Mouse (Mus musculus): Measurements from ENCODE around the gene Gnpda2. TPM values are rescaled to one million over a fixed set of nuclear protein-coding genes. Genes with fewer than 3 reads are reported as not detected.

Gene Gnpda2
- polyA plus RNA-seq (2015; fragmentation: Nextera tagmentation; extraction: Ambion mirVana), result 6.0 and 6.5 TPM in 2 replicates

DNA sequence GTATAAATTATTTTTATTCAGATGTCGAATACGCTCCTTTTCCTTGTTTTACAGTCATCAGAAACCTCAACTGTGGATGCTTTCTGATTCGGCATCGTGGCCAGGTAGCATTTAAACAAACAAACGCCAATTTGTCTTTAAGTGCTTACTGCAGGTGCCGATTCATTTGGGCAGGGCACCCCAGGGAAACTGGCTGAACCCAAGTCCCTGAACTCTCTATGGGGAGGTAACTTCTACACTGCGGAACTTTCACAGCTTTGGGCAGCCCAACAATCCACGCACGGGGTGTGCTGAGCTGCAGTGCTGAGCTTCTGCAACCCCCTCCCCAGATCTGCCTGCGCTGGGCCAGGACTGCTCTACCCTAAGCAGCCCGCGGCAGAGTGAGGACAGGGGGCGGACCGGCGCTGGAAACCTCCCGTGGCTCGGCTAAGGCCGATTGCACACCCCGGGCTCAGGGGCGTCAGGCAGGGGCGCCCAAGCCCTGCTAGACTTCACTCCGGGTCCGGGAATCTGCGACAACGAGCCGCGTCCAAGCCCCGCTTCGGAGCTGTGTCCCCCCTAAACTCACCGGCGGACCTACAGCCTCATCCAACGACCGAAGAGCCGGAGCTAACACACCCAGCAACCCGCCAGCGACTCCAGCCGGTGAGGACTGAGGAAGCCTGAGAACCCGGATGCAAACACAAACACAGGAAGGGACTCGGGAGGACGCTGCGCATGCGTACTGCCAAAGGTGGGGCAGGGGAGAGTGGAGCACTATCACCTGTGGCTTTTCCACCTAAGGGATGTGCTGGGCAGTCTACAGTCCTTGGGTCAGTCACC lies at the start of gene Gnpda2:
Gnpda2 (minus strand) TSS at position 701 of the 822 bp plus-strand sequence.
- Histone ChIP-seq H3K36me3 (replicated peaks) (0 out of 2 replicates have a peak, but pooled peaks cover 4% of the 10 kb centered on the region), H3K9me3 (replicated peaks) (no peaks in the 10 kb centered on the region), H3K4me1 (replicated peaks) (peaks cover 7% of the 10 kb centered on the region), H3K27ac (replicated peaks) (0 out of 2 replicates have a peak within 1 kb of the TSS, but pooled peaks have one; percentile 14), H3K4me3 (replicated peaks) (peak within 1 kb of the TSS; percentile 72), H3K4me2 (peak within 1 kb of the TSS; percentile 82), H3K9ac (peak within 1 kb of the TSS; percentile 66), H3K27me3 (no peaks in the 10 kb centered on the region)
- WGBS (ENCODE audit: insufficient replicate concordance), result 3% methylated on average over 42 of the region's 42 CpGs
- ATAC-seq (ENCODE audit: insufficient read depth), result peak; percentile 92

GRCm38 (mm10) chr5:69634766-69635165 lies 42.6 kb upstream of the Gnpda2 start:
- ATAC-seq (ENCODE audit: insufficient read depth), result no peak

DNA sequence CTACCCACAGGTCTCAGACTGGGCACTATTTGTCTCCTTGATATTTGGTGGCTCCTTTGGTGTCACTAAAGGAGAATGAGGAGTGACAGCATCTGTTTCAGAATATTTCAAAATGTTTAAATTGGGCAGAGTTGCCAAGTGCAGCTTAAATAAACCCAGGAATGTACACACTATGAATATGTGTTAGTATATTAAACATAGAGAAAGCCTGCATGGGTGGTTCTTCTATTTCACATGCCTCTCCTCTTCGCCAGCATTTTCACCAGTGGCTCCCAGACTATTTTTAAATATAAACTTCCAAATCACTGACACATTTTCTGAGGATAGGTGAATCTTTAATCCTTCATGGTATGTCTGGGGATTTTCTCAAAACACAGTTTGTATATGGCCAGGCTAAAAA lies 28.8 kb upstream of the Gnpda2 start:
- ATAC-seq (ENCODE audit: insufficient read depth), result no peak
- Histone ChIP-seq H3K4me2 (no peak overlapping the region), H3K9me3 (replicated peaks) (no peaks in the 10 kb centered on the region)

More at GRCm38 (mm10) chr5:69634766-69635165, 42.6 kb upstream of the Gnpda2 start:
- Histone ChIP-seq H3K36me3 (replicated peaks) (no peaks in the 10 kb centered on the region), H3K4me1 (replicated peaks) (no peaks in the 10 kb centered on the region), H3K4me2 (no peak overlapping the region), H3K9ac (no peak overlapping the region), H3K9me3 (replicated peaks) (no peaks in the 10 kb centered on the region), H3K27me3 (no peaks in the 10 kb centered on the region), H3K27ac (replicated peaks) (no peak overlapping the region), H3K4me3 (replicated peaks) (no peak overlapping the region)
- 48% methylated on average over 4 of the region's 4 CpGs for WGBS (ENCODE audit: insufficient replicate concordance)

DNA sequence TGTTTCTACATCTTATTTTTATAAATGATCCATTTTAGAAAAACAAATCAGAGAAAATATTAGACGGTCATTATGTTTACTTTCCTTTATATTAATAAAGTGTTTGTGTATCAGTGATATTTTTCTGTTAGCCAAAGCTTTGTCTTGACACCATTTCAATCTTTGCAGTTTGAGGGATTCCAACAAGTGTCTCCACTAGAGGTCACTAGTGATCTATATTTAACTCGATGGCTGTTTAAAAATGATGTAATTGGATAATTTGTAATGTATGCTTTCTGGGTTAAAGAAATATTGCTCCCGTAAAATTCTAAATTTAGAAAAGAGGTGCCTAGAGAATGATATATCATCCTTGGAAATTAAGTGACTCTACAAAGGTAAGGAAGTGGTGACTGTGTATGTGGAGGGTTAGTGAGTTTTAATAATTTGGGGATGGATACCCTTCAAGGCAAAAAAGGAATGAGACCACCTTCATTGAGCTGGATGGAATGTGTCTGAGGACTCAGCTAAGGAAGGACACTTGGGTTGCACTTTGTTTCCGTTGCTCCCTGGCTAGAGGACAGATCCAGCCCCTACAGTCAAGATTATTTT lies 21.2 kb upstream of the Gnpda2 start:
- no peak for ATAC-seq (ENCODE audit: insufficient read depth)
- Histone ChIP-seq H3K9me3 (replicated peaks) (no peaks in the 10 kb centered on the region), H3K4me1 (replicated peaks) (no peaks in the 10 kb centered on the region), H3K9ac (no peak overlapping the region), H3K4me2 (no peak overlapping the region), H3K4me3 (replicated peaks) (no peak overlapping the region), H3K36me3 (replicated peaks) (no peaks in the 10 kb centered on the region), H3K27me3 (no peaks in the 10 kb centered on the region), H3K27ac (replicated peaks) (no peak overlapping the region)
- 14% methylated on average over 4 of the region's 4 CpGs for WGBS (ENCODE audit: insufficient replicate concordance)

More for the DNA sequence above, 28.8 kb upstream of the Gnpda2 start:
- Histone ChIP-seq H3K4me3 (replicated peaks) (no peak overlapping the region), H3K9ac (no peak overlapping the region), H3K4me1 (replicated peaks) (no peaks in the 10 kb centered on the region), H3K27me3 (no peaks in the 10 kb centered on the region), H3K36me3 (replicated peaks) (no peaks in the 10 kb centered on the region), H3K27ac (replicated peaks) (no peak overlapping the region)
- 42% methylated on average over 1 of the region's 1 CpGs for WGBS (ENCODE audit: insufficient replicate concordance)

- ATAC-seq (ENCODE audit: insufficient read depth), result no peak
These were observed 8.9 kb upstream of the Gnpda2 start for GRCm38 (mm10) chr5:69601027-69601426.

GRCm38 (mm10) chr5:69557404-69557935 lies 34.7 kb downstream of the Gnpda2 start:
- ATAC-seq (ENCODE audit: insufficient read depth), result 0 out of 2 replicates have a peak, but pooled peaks have one; percentile 3
- 4% methylated on average over 16 of the region's 16 CpGs for WGBS (ENCODE audit: insufficient replicate concordance)
- Histone ChIP-seq H3K27ac (replicated peaks) (peak overlapping the region; percentile 66), H3K36me3 (replicated peaks) (peaks cover 12% of the 10 kb centered on the region), H3K4me1 (replicated peaks) (peaks cover 11% of the 10 kb centered on the region; the same call in 1 of the 2 replicates), H3K4me2 (peak overlapping the region; percentile 76), H3K9me3 (replicated peaks) (no peaks in the 10 kb centered on the region), H3K4me3 (replicated peaks) (peak overlapping the region; percentile 85), H3K9ac (peak overlapping the region; percentile 74), H3K27me3 (no peaks in the 10 kb centered on the region)

More at GRCm38 (mm10) chr5:69601027-69601426, 8.9 kb upstream of the Gnpda2 start:
- Histone ChIP-seq H3K27me3 (no peaks in the 10 kb centered on the region), H3K27ac (replicated peaks) (no peak overlapping the region), H3K9me3 (replicated peaks) (no peaks in the 10 kb centered on the region), H3K36me3 (replicated peaks) (no peaks in the 10 kb centered on the region), H3K4me2 (no peak overlapping the region), H3K4me1 (replicated peaks) (no peaks in the 10 kb centered on the region), H3K9ac (no peak overlapping the region), H3K4me3 (replicated peaks) (no peak overlapping the region)

DNA sequence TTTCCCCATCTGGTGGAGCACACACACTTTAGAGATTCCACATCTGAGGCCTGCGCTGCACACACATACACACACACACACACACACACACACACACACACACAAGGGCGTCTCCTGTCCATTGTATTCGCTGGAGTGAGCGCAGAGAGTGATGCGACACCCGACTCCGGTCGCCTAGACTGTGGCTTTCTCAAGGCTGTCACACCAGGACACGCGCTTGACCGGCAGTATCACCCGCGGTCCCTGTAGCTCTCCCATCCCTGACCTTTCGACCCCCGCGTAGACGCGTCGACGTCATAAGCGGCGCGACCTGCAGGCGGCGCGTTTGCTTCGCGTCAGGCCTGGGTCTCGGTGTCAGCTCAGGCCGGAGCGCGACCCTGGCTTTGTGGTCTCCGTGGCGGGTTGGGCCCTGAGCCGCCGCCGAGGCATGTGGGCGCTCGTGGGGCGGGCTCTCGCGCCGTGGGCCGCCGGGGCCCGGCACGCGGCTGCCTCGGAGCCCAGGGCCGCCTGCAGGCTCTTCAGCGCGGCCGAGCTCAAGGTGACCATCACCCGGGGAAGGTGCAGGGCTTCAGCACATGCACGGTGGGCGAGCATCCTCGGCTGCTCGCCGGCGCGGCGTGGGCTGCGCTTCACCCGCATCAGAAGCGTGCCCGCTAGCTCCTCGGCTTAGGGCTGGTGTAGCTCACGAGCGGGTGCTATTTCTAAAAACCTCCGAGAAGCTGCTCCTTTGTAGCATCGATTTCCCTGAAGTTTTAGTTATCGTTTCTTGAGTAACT lies 35.3 kb downstream of the Gnpda2 start, which contains the start of gene Guf1:
Guf1 (plus strand) TSS at position 296 of the 776 bp plus-strand sequence.
- peak within 1 kb of the TSS; percentile 66 for H3K27ac ChIP-seq (replicated peaks)
- peaks cover 11% of the 10 kb centered on the region for H3K36me3 ChIP-seq (replicated peaks)
- H3K4me2 ChIP-seq, result peak within 1 kb of the TSS; percentile 76
- H3K9me3 ChIP-seq (replicated peaks), result no peaks in the 10 kb centered on the region
- H3K9ac ChIP-seq, result peak within 1 kb of the TSS; percentile 74
- no peaks in the 10 kb centered on the region for H3K27me3 ChIP-seq
- ATAC-seq (ENCODE audit: insufficient read depth), result peak; percentile 95
- peaks cover 11% of the 10 kb centered on the region; the same call in 1 of the 2 replicates for H3K4me1 ChIP-seq (replicated peaks)
- peak within 1 kb of the TSS; percentile 85 for H3K4me3 ChIP-seq (replicated peaks)
- 1% methylated on average over 72 of the region's 72 CpGs for WGBS (ENCODE audit: insufficient replicate concordance)

- Histone ChIP-seq H3K9me3 (replicated peaks) (no peaks in the 10 kb centered on the region), H3K36me3 (replicated peaks) (no peaks in the 10 kb centered on the region), H3K27me3 (no peaks in the 10 kb centered on the region), H3K9ac (no peak within 1 kb of the TSS), H3K4me1 (replicated peaks) (no peaks in the 10 kb centered on the region), H3K4me2 (no peak within 1 kb of the TSS), H3K27ac (replicated peaks) (no peak within 1 kb of the TSS), H3K4me3 (replicated peaks) (no peak within 1 kb of the TSS)
- 51% methylated on average over 4 of the region's 4 CpGs for WGBS (ENCODE audit: insufficient replicate concordance)
- ATAC-seq (ENCODE audit: insufficient read depth), result no peak
These were observed 49.7 kb downstream of the Gnpda2 start, which contains the start of gene Yipf7 for GRCm38 (mm10) chr5:69542489-69542888. Gene Yipf7 (minus strand): TSS chr5:69542648.

DNA sequence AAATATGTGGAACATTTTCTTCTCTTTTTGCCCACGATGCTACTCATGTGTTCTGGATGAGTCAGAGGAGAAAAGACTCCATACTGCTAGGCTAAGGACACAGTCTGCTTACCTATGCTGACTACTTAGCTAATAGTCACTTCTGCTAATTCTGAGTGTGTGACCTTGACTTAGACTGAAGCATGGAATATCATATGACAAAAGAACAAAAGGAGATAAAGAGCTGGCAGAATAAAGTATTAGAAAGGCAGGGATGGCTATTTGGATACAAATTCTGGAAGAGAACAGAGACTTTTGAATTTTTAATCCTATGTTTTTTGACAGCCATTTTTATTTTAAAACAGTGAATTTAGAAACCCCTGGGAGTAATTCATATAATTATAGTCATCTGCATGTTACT lies 50.5 kb downstream of the Gnpda2 start:
- Histone ChIP-seq H3K4me3 (replicated peaks) (no peak overlapping the region), H3K4me1 (replicated peaks) (no peaks in the 10 kb centered on the region), H3K27me3 (no peaks in the 10 kb centered on the region), H3K4me2 (no peak overlapping the region), H3K9ac (no peak overlapping the region), H3K9me3 (replicated peaks) (no peaks in the 10 kb centered on the region), H3K27ac (replicated peaks) (no peak overlapping the region), H3K36me3 (replicated peaks) (no peaks in the 10 kb centered on the region)
- no peak for ATAC-seq (ENCODE audit: insufficient read depth)
- WGBS (ENCODE audit: insufficient replicate concordance), result 60% methylated on average over 1 of the region's 1 CpGs

DNA sequence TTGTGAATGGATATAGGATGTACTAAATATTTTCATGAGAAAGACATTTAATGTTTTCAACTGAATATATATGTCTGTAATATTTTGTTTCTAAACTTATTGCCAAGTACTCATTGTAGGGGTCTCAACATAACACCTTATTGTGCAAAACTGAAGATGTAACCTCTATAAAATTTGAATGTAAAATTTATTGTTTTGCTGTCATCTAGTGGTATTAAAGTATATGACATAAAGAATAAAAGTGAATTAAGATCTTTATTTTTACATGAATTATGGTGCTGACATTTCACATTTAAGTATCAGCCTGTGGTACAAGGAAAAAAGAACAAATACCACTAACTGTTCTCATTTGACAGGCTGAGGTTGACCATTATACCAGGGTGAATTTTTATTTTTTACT lies 68.2 kb downstream of the Gnpda2 start:
- no peaks in the 10 kb centered on the region for H3K27me3 ChIP-seq
- no peaks in the 10 kb centered on the region for H3K36me3 ChIP-seq (replicated peaks)
- H3K9ac ChIP-seq, result no peak overlapping the region
- no peak overlapping the region for H3K4me2 ChIP-seq
- no peak overlapping the region for H3K4me3 ChIP-seq (replicated peaks)
- no peak overlapping the region for H3K27ac ChIP-seq (replicated peaks)
- H3K4me1 ChIP-seq (replicated peaks), result no peaks in the 10 kb centered on the region
- H3K9me3 ChIP-seq (replicated peaks), result no peaks in the 10 kb centered on the region
- ATAC-seq (ENCODE audit: insufficient read depth), result no peak
